Mouse (Mus musculus): ENCODE results near the gene Tbck.

DNA sequence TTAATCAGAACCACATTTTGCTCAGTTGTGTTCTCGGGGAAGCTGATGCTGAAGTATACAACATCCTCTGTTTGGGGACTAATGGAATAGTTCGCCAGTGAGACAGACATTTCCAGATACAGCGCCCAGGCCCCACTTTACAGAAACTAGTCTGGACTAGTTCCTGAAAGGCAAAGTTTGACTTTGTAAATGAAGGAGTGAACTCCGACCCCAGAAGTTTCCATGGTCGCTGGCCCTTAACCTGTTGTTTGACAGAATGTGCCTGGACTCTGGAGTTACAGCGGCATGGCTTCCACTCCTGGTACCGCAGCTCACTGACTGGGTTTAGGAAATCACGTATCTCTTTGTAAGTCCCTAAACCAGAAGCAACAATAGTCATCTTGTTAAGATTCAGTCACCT, 176.9 kb downstream of the Tbck start:
- no peak for TF ChIP-seq CTCF (IDR thresholded peaks at IDR 0.05; ENCODE audit: borderline replicate concordance, control insufficient read depth, extremely low read depth, insufficient read depth, low read length, poor library complexity)
- no peak for TF ChIP-seq POLR2A (IDR thresholded peaks at IDR 0.05; ENCODE audit: control insufficient read depth, extremely low read depth, insufficient read depth, low read length, poor library complexity)

Data from thymus, adult 2 months (tissue).